Mouse (Mus musculus) layer of hippocampus, postnatal 10 days (tissue): ENCODE measurements around the gene Pcnx2. TPM values are rescaled to one million over a fixed set of nuclear protein-coding genes. Genes with fewer than 3 reads are reported as not detected.

Source experiments
- DNase-seq, 2 experiments: peaks; one replicate each; pipeline ENCODE4 v3.0.0; 2021; ENCODE audit warnings: low spot score in 2 of 2
- total RNA-seq, 2 experiments: library from RNA; stranded (reverse); gene quantifications; 2 replicates each; pipeline ENCODE4 v1.2.3; 2021

The Pcnx2 gene
- total RNA-seq, 2 experiments from 2014 or later: 40.1 to 43.0 TPM

DNA sequence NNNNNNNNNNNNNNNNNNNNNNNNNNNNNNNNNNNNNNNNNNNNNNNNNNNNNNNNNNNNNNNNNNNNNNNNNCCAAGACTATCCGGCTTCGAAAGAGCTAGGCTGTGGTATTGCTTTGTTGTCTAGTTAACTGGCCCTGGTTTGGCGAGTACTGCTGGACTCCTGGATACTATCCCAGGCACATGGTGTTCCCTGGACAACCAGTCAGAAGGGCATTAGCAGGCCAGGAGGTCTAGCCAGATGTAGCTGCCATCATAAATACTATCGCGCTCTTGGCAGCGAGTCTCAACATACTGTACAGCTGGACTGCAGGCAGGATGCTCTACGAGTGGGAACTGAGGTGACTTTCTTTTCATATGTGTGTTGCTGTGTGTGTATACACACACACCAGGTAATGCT is 175.4 kb downstream of the Pcnx2 start:
- DNase-seq: no peak

DNA sequence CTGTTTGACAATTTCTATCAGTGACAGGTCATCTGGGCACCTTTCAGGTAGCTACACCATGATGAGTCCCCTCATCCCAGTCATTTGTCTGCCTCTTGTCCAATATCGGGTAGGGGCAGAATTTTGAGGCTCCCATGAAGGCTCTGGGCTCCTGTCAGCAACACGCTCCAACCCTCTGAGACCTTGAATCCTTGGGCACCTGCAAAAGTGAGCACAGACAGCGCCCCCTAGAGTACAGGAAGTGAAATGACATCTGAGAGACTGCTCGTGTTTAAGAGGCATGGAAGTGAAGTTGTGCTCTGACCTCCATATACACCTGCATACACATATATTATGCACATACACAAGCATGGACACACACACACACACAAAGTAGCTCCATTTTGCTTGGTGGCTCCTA is 179.2 kb downstream of the Pcnx2 start:
- no peak for DNase-seq

DNA sequence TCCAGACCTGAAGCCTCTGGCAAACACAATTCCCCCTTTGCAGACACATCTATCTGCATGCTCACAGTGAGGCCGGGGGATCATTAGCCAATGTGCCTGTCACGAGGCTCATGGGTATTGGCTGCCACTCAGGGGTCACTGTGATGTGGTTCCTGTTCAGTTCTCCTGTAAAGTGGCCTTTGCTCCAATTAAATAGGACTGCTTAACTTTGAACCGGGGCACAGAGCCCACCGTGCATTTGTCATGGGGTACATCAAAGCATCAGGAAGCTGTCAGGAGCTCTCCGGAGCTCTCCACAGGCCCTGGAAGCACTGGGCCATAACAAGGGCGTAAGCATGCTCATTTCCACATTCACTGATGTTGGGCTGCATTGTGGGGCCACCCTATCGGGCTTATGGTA is 181.5 kb downstream of the Pcnx2 start:
- DNase-seq: no peak

DNA sequence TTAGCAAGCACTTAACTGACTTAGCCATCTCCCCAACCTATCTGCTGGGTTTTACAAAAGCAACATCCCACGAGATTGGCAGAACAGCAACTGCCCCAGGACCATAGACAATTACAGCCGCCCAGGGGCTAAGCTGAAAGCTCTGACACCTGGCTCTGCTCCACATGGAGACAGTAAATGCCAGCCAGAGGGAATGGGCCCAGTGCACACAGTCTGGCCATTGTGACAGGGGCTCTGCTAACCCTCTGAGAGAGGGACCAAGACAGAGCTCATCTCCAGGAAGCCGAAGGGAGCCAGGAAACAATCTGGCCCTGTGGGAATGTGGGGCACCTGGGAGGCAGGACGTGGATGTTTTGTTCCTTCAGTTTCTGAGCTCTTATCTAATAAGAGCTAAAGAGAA is 181.9 kb downstream of the Pcnx2 start:
- DNase-seq: no peak

DNA sequence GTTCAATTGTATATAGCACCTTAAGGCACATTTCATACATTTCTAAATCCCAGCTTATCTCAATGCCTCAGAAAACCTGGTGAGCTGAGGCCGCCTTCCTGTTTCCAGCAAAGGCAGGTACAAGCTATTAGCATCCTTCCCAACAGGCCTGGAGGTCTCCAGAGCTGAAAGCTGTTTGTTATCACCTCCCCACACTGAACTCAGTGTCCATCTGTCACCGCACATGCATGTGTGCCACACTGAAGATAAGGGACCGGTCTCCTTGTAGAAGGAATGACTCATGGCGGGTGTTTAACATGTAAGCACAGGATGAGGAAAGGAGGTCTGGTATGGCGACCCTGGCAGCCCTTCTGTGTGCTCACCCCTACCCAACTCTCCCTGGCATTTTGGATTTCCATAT is 186.6 kb downstream of the Pcnx2 start:
- no peak for DNase-seq

DNA sequence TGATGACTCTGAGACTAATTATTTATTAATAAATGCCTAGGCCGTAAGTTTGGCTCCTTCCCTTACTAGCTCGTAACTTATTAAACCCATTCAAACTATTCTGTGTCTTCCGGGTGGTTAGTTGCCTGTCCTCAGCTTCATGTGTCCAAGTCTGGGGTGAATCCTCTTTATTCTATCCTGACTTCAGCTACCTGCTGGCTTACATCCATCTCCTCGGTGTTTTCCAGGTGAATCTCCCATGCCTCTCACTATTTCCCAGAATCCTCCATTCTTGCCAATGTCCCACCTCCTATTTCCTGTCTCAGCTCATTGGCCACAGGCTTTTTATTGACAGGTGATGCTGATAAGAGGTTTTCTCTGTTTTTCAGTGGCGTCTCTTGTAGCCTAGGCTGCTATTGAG is 188.9 kb downstream of the Pcnx2 start:
- DNase-seq: no peak

DNA sequence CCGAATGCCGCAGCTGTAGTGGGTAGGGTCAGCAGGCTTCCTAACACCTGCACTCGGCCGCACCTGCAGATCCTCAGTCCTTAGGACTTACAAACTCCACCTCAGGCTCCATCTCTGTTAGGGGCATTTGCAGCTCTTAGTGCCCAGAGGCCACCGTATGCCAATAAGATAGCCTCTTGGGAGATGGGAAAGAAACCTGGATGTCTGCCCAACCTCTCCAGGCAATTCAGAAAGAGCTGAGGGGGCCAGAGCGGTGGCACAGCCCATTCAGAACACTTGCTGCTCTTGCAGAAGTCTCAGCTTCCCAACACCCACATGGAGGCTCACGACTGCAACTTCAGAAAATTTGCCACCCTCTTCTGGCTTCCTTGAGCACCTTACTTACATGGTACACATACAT is 192.3 kb downstream of the Pcnx2 start:
- DNase-seq: no peak

DNA sequence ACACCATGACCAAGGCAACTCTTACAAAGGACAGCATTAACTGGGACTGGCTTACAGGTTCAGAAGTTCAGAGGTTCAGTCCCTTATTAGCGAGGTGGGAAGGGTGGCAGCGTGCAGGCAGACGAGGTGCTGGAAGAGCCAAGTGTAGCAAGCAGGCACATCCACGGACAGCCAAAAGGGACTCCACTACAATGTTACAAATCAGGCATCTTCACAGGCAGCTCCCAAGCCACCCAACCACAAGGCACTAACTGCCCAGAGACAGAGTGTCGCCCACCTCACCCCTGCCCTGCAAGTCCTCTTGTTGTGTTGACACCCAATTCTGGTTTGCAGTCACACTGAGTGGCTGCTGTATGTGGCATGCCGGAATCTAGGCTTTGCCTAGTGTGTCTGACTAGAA is 193.7 kb downstream of the Pcnx2 start:
- DNase-seq: no peak

DNA sequence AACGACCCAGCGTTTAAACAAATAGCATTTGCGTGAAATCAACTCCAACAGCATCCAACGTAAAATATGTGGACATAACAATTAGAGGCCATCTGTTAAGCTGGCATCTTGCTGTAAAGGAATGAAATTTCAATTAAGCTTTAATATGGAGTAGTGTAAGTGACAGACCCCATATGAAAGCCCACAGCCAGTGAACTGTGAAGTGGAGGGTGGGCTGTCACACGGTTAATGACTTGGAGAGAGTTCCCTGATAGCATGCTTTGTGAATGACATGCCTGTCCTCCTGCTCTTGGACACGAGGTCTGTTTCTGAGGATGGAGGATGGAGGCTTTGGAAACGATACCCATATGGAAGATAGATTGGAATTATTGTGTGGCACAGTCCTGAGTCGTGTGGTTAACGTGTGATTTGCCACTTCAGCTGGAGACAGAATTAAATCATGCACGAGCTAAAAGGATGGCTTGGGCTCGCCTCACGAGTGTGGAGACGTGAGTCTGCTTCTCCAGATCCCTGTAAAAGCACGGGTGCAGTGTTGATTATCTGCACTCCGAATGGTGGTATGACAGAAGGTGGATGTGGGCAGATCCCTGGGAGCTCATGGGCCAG is 195.1 kb downstream of the Pcnx2 start:
- DNase-seq: no peak

Other genes with a start within 250 kb of the Pcnx2 start
- 1 to 10 TPM; 4.4 to 4.6 TPM for gene Map10, start 228.5 kb downstream of the Pcnx2 start, total RNA-seq
- gene Ntpcr, start 168.4 kb downstream of the Pcnx2 start, total RNA-seq: 10 to 100 TPM; 19.3 to 21.7 TPM
- gene Map3k21, start 12.1 kb upstream of the Pcnx2 start, total RNA-seq: 1 to 10 TPM; 2.0 to 2.8 TPM
- 10 to 100 TPM; 62.5 to 67.6 TPM for gene Kcnk1, start 96.9 kb upstream of the Pcnx2 start, total RNA-seq